Mouse (Mus musculus) layer of hippocampus, adult 8-10 months (tissue): ENCODE measurements around the gene Triml2. TPM values are rescaled to one million over a fixed set of nuclear protein-coding genes. Genes with fewer than 3 reads are reported as not detected.

Source experiments
- DNase-seq, 2 experiments: peaks; one replicate each; pipeline ENCODE4 v3.0.0; 2022; ENCODE audit warnings: low spot score in 2 of 2
- total RNA-seq, 4 experiments: library from RNA; stranded (reverse); gene quantifications; 2 replicates each; pipeline ENCODE4 v1.2.4; 2022

Triml2 gene
- not detected for total RNA-seq

- no peak for DNase-seq
Measured at GRCm38 (mm10) chr8:43180054-43180690, at the start of gene Triml2. Gene Triml2, plus strand, starts transcription at chr8:43180541.

- DNase-seq = no peak
Measured at GRCm38 (mm10) chr8:43141386-43141785, 39.0 kb upstream of the Triml2 start, which contains the start of gene Triml1. Gene Triml1, minus strand, starts transcription at chr8:43141486.

- no peak for DNase-seq
Measured at GRCm38 (mm10) chr8:43149307-43149706, 31.0 kb upstream of the Triml2 start.

- no peak for DNase-seq
Measured at GRCm38 (mm10) chr8:43163255-43163654, 17.1 kb upstream of the Triml2 start.

- DNase-seq = no peak
Measured at GRCm38 (mm10) chr8:43164453-43164852, 15.9 kb upstream of the Triml2 start.

GRCm38 (mm10) chr8:43168083-43168482, 12.3 kb upstream of the Triml2 start:
- no peak for DNase-seq

- no peak for DNase-seq
Measured at GRCm38 (mm10) chr8:43169249-43169755, 11.0 kb upstream of the Triml2 start.

- no peak for DNase-seq
Measured at GRCm38 (mm10) chr8:43176766-43177486, 3.4 kb upstream of the Triml2 start.

GRCm38 (mm10) chr8:43178263-43178662, 2.1 kb upstream of the Triml2 start:
- no peak for DNase-seq

- DNase-seq = no peak
Measured at GRCm38 (mm10) chr8:43179189-43179588, 1.2 kb upstream of the Triml2 start.

- DNase-seq = no peak
Measured at GRCm38 (mm10) chr8:43182281-43182680, 1.9 kb downstream of the Triml2 start.

GRCm38 (mm10) chr8:43215554-43215953, 35.2 kb downstream of the Triml2 start:
- no peak for DNase-seq

- DNase-seq = peak in 1 of 2 experiments; percentile 24
Measured at GRCm38 (mm10) chr8:43243326-43243725, 63.0 kb downstream of the Triml2 start.

Other genes starting within 250 kb of the Triml2 start
- not detected for gene Triml1, start 39.1 kb upstream of the Triml2 start, total RNA-seq
- not detected for gene Zfp42, start 126.4 kb downstream of the Triml2 start, total RNA-seq